Mouse (Mus musculus): Measurements from ENCODE around the gene Taok2.

Taok2 gene

GRCm38 (mm10) chr7:126831539-126831938, 53.0 kb downstream of the Taok2 start, which contains the start of gene 4930451I11Rik:
TSS of gene 4930451I11Rik (minus strand) at chr7:126831639.
- 36% methylated on average over 5 of the region's 5 CpGs for WGBS

GRCm38 (mm10) chr7:126825952-126826351, 58.6 kb downstream of the Taok2 start:
- WGBS: 76% methylated on average over 5 of the region's 5 CpGs

- WGBS: 37% methylated on average over 8 of the region's 8 CpGs
Measured at GRCm38 (mm10) chr7:126825403-126825802, 59.1 kb downstream of the Taok2 start.

GRCm38 (mm10) chr7:126823940-126824339, 60.6 kb downstream of the Taok2 start:
- 21% methylated on average over 10 of the region's 10 CpGs for WGBS

- 1% methylated on average over 11 of the region's 19 CpGs for WGBS
Measured at GRCm38 (mm10) chr7:126823202-126823711, 61.2 kb downstream of the Taok2 start.

GRCm38 (mm10) chr7:126822741-126823140, 61.8 kb downstream of the Taok2 start:
- 26% methylated on average over 9 of the region's 9 CpGs for WGBS

GRCm38 (mm10) chr7:126821835-126822511, 62.5 kb downstream of the Taok2 start:
- 23% methylated on average over 7 of the region's 7 CpGs for WGBS

- 35% methylated on average over 1 of the region's 1 CpGs for WGBS
Measured at GRCm38 (mm10) chr7:126818818-126819217, 65.7 kb downstream of the Taok2 start.

GRCm38 (mm10) chr7:126817595-126817994, 66.9 kb downstream of the Taok2 start:
- 87% methylated on average over 7 of the region's 7 CpGs for WGBS

- 83% methylated on average over 8 of the region's 8 CpGs for WGBS
Measured at GRCm38 (mm10) chr7:126816494-126816893, 68.0 kb downstream of the Taok2 start.

- 67% methylated on average over 8 of the region's 8 CpGs for WGBS
Measured at GRCm38 (mm10) chr7:126815726-126816222, 68.7 kb downstream of the Taok2 start.

All from cerebral cortex, adult 2 months (tissue).